Mouse (Mus musculus): ENCODE measurements around the gene Gm6034.

- TF ChIP-seq CTCF (IDR thresholded peaks at IDR 0.05), result no peak
- TF ChIP-seq EP300 (IDR thresholded peaks at IDR 0.05), result no peak
These were observed 27.8 kb upstream of the Gm6034 start for GRCm38 (mm10) chr17:36014977-36015376.

Measured in lung, postnatal 0 days (tissue).